Mouse (Mus musculus): ENCODE results near the gene Ercc1.

Gene Ercc1

GRCm38 (mm10) chr7:19309884-19310641 is 34.5 kb upstream of the Ercc1 start, which contains the start of gene Fosb:
Gene Fosb, minus strand, starts transcription at chr7:19310051.
- DNase-seq: peak; percentile 96

- no peak for DNase-seq
Observed at GRCm38 (mm10) chr7:19311991-19312390, 32.6 kb upstream of the Ercc1 start.

DNA sequence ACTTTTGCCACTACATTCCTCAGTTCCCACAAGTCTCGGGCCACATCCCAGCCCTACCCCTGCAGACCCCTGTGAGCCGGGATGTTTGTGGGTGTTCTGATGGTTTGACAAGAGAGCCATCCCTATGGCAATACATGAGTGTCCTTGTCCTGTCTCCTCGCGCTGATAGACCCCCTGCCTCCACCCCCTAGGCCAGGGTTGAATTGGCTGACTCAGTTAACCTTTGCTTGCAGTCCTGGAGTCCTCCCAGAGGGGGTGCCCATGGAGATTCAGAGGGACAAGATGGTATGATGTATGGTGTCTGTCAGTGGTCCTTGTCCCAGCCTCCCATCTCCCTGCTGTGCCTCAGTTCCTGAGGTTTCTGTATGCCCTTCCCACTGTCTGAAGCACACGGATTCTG is 30.5 kb upstream of the Ercc1 start:
- no peak for DNase-seq

DNA sequence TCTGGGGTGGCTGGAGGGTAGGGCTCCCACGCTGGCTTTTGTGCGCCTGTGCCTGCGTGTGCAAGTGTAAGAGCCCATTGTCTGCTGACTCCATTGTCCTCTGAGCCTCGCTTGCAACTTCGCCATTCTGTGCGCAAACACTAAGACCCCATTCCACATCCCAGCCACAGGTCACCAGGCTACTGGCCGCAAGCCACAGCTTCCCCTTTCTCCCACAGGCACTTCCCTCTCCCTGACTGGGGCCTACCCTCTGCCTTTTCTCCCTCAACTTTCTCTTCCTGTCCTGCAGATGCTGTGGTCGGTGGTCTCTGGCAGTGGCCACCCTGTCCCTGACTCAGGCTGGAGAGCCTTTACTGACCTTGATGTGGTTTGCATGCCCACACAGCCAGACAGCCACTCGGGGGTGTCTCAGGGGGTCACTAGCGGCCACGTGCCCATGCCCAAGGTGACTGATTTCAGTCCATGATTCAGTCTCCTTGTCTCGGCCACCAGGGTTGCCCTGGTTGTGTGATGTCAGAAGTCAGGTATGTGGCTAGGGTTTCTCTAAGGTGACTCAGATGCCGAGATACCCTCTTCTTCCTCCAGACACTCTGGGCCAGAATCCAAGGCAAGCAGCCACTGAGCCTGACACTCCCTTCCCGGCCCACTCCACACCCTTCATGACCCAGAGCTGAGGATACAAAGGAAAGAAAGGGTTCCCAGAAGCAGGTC is 28.0 kb upstream of the Ercc1 start:
- no peak for DNase-seq

DNA sequence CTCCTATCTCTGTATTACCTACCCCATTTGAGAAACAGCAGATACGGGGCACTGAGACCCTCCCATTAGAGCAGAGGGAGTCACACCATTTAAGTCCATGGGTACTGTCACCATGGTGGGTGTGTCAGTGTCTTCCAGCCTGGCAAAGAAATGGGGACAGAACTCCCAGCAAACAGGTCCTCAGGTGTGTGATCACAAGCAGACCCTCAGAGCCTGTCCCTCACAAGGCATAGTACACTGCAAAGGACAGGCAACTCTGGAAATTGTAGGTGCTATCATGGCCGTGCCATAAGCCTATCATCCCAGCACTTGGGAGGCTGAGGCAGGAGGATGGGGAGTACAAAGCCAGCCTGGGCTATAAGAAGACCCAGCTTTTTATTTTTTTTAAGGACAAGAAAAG is 26.4 kb upstream of the Ercc1 start:
- no peak for DNase-seq

DNA sequence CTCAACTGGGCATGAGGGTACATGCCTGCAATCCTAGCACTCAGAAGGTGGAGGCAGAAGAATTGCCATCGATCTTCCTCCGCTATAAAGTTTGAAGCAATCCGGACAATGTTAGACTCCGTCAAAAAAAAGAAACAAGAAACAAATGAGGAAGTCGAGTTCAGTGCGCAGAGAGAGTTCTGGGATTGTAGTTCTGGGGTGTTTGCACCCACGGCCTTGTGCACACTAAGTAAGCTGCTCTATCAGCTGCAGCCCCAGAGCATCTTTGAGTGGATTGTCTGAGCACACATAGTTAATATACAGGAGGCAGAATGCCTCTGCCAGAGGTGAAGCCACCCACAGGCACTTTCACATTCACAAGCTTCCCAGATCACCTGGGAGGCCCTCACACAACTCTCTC is 25.9 kb upstream of the Ercc1 start:
- DNase-seq: no peak

DNA sequence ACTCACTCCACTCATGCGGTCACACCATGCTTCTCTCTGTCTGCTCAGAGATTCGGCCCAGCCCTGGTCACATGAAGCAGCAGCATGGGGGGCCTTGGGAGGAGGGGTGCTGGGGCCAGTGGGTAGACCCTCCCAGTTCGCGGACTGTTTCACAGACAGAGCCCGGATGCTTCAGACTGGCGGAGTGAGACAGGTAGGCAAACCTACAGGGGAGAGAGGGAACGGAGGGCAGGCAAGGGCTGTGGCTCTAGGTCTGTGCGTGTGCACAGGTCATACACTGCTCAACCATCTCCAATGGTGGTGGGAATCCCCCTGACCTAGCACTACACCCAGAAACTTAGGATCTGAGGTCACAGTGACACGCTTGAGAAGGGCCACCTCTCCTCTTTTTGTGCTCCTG is 25.1 kb upstream of the Ercc1 start:
- DNase-seq: no peak

DNA sequence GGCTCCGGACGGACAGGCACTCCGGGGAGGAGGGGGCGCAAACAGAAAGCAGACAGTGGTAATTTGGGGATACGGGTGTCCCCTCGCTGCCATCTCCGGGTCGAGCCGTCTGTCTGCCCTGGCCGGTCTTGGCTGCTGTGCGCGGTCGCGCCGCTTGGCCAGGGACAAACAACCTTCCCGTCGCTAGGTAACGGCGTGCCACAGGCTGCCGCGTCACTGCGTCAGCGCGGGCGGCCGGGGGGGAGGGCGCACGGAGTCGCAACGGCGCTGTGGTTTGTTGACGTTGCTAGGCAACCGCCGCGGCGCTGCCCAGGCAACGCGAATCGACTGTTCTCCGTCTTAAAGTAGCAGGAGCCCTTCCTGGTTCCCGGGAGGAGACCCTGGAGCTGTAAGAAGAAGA is 24.7 kb upstream of the Ercc1 start:
- DNase-seq: peak; percentile 97

GRCm38 (mm10) chr7:19320637-19321036 is 23.9 kb upstream of the Ercc1 start:
- no peak for DNase-seq

GRCm38 (mm10) chr7:19321464-19321863 is 23.1 kb upstream of the Ercc1 start:
- DNase-seq: no peak

DNA sequence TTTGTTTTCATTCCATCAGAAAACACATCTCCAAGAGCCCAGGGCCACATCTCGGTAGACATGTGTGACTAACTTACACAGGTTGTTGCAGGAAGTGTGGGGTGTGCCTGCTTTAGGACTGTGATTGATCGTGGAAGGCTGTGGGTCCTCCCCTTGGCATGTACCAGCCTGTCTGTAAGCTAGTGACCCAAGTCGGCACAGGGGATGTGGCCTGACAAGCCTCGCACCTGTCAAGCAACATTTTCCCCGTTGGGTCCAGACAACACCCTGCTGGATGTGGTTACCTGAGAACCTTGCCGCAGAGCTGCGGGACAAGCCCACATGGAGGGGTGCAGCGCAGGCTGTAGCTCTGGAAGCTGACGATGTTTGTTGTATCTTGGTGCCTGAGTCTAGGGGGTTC is 22.1 kb upstream of the Ercc1 start:
- no peak for DNase-seq

GRCm38 (mm10) chr7:19324221-19324620 is 20.4 kb upstream of the Ercc1 start:
- no peak for DNase-seq

DNA sequence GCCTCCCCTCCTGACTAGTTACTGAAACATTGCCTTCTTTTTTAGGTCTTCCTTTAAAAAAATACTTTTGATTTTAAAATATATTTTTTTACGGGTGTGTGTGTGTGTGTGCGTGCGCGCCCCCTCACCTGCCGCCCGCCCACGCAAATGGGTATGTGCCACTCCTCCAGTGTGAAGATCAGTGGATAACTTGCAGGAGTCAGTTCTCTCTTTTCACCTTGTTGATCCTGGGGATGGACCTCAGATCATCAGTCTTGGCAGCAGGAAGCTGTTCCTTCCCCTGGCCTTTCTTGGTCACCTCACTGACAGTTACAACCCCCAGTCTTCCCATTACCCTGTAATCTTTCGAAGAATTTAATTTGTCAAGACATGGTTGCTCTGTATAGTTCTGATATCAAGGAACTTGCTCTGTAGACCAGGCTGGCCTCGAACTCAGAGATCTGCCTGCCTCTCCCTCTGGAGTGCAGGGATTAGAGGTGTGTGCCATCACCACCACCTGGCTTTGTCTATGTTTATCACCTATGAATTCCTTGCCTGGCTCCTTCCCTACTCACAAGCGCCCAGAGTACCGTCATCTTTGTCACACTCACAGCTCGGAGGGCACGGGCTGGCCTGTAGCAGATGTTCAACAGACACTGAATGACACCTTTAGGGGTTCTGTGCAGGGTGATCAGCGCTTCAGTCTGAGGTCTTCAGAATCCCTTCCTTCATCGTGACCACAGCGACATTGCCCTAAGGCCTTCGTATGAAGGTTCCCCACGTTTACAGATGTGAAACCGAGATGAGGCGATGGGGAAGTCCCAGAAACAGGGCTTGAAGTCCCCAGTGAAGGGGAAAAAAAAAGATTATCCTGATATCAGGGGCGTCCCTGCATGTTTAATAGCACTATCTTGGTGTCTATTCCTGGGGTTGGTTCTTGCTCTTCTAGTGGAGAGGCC is 19.0 kb upstream of the Ercc1 start:
- no peak for DNase-seq

DNA sequence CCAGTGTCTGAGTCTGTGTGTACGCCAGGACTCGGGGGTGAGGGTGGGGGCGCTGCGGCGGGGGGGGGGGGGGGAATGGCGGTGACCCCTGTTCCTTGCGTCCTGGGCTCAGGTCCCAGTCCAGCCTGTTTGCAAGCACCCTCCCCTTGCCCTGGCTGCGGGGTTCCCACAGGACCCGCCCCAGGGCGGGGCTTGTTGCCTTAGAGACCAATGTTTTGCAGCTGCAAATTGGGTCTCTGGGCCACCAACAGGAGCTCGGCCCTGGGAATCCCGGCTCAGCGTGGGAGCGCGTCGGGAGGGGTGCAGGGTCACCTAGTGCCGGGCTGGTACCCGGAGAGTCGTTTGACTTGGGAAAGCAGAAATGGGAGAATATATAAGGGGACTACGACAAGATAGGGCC is 18.2 kb upstream of the Ercc1 start:
- peak; percentile 85 for DNase-seq

- peak; percentile 93 for DNase-seq
Observed at GRCm38 (mm10) chr7:19327128-19327527, 17.4 kb upstream of the Ercc1 start.

DNA sequence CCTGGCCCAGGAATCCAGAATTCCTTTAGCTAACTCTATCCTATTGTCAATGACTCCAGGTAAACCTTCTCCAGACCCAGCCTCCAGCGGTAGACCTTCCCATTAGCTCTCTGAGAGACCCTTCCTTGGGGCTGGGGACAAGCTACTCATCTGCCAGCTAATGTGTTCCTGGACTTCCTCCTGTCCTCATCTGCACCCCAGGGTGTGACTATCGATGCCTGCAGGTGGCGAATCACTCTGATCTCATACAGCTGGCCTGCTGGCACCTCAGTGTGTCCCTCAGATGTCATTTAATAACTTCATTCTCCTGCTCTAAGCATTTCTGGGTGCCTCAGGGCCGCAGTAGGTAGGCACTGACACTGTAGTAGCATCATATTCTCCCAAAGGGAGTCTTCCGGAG is 16.8 kb upstream of the Ercc1 start:
- DNase-seq: no peak

- no peak for DNase-seq
Observed at GRCm38 (mm10) chr7:19328425-19328824, 16.2 kb upstream of the Ercc1 start.

- no peak for DNase-seq
Observed at GRCm38 (mm10) chr7:19331910-19332309, 12.7 kb upstream of the Ercc1 start.

- peak; percentile 93 for DNase-seq
Observed at GRCm38 (mm10) chr7:19332709-19333352, 11.7 kb upstream of the Ercc1 start.

DNA sequence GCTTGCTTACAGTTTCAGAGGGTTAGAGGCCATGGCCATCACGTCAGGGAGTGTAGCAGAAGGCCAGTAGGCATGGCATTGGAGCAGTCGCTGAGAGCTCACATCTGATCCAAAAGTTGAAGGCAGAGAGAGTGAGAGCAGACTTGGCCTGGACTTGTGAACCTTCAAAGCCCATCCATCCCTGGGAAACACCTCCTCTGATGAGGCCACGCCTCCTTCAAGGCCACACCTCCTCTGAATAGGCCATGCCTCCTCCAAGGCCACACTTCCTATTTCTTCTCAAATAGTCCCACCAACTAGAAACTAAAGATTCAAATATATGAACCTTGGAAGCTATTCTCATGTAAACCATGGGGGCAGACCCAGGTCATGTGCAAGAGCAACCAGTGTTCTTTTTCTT is 9.0 kb upstream of the Ercc1 start:
- no peak for DNase-seq

DNA sequence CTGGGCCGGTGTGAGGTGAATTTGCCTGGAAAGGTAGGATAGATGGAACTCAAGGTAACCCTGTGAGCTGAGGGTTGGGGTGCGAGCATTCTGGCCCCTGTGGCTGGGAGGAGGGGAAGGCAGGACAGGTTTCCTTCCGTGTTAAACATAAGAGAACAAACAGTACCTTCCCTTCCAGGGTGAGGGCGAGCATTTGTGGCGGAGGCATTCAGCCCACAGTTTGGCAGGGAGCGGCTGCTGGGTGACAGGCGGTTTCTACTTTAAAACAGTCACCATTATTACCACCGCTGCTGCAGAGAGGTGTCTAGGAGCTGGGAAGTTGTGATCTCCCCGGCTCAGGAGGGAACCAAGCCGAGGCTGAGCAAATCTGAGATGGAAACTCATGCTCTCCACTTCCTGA is 7.5 kb upstream of the Ercc1 start:
- peak; percentile 67 for DNase-seq

- no peak for DNase-seq
Observed at GRCm38 (mm10) chr7:19338060-19338459, 6.5 kb upstream of the Ercc1 start.

DNA sequence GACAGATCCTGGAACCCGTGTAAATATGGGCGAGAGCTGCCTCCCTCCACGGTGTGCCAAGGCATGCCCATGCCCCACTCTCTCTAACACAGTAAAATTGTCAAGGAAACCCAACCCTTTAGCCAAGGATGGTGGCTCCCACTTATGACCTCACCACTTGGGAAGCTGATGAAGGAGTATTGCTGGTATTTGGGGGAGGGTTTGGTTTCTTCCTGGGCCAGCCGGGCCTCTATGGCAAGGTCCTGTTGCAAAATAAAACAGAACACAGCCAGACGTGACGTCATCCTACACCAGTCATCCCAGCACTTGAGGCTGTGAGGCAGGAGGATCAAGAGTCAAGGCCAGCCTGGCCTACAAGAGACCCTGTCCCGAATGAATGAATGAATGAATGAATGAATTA is 6.0 kb upstream of the Ercc1 start:
- DNase-seq: no peak
